Mouse (Mus musculus): ENCODE results near the gene Sgcb.
"Not testable (repeated sequence)": the region's sequence is repeated elsewhere in the genome, so short reads cannot be mapped to it uniquely, and the experiment has no call there.

The Sgcb gene

GRCm38 (mm10) chr5:73633141-73633540 is 14.4 kb downstream of the Sgcb start:
- DNase-seq (ENCODE audit: low read depth) = peak; percentile 83

GRCm38 (mm10) chr5:73632291-73632690 is 15.3 kb downstream of the Sgcb start, which contains the start of gene Lrrc66:
Lrrc66 (minus strand) TSS chr5:73632526.
- DNase-seq (ENCODE audit: low read depth) = peak; percentile 24

- DNase-seq (ENCODE audit: low read depth) = no peak
Observed at GRCm38 (mm10) chr5:73631001-73631558, 16.5 kb downstream of the Sgcb start.

- DNase-seq (ENCODE audit: low read depth) = peak; percentile 64
Observed at GRCm38 (mm10) chr5:73630141-73630540, 17.4 kb downstream of the Sgcb start.

GRCm38 (mm10) chr5:73627991-73628390 is 19.6 kb downstream of the Sgcb start:
- no peak for DNase-seq (ENCODE audit: low read depth)

- DNase-seq (ENCODE audit: low read depth) = no peak
Observed at GRCm38 (mm10) chr5:73627559-73627958, 20.0 kb downstream of the Sgcb start.

- DNase-seq (ENCODE audit: low read depth) = no peak
Observed at GRCm38 (mm10) chr5:73626842-73627241, 20.7 kb downstream of the Sgcb start.

GRCm38 (mm10) chr5:73625505-73625904 is 22.1 kb downstream of the Sgcb start:
- no peak for DNase-seq (ENCODE audit: low read depth)

- DNase-seq (ENCODE audit: low read depth) = no peak
Observed at GRCm38 (mm10) chr5:73618969-73619368, 28.6 kb downstream of the Sgcb start.

GRCm38 (mm10) chr5:73615211-73615610 is 32.4 kb downstream of the Sgcb start:
- no peak for DNase-seq (ENCODE audit: low read depth)

GRCm38 (mm10) chr5:73613296-73613695 is 34.3 kb downstream of the Sgcb start:
- no peak for DNase-seq (ENCODE audit: low read depth)

GRCm38 (mm10) chr5:73611071-73611470 is 36.5 kb downstream of the Sgcb start:
- DNase-seq (ENCODE audit: low read depth) = no peak

- no peak for DNase-seq (ENCODE audit: low read depth)
Observed at GRCm38 (mm10) chr5:73604964-73605363, 42.6 kb downstream of the Sgcb start.

GRCm38 (mm10) chr5:73604542-73604941 is 43.0 kb downstream of the Sgcb start:
- DNase-seq (ENCODE audit: low read depth) = no peak

- DNase-seq (ENCODE audit: low read depth) = peak; percentile 48
Observed at GRCm38 (mm10) chr5:73602865-73603264, 44.7 kb downstream of the Sgcb start.

GRCm38 (mm10) chr5:73601361-73601763 is 46.2 kb downstream of the Sgcb start:
- DNase-seq (ENCODE audit: low read depth) = no peak

- DNase-seq (ENCODE audit: low read depth) = no peak
Observed at GRCm38 (mm10) chr5:73599991-73600390, 47.6 kb downstream of the Sgcb start.

GRCm38 (mm10) chr5:73598943-73599695 is 48.5 kb downstream of the Sgcb start:
- no peak for DNase-seq (ENCODE audit: low read depth)

- DNase-seq (ENCODE audit: low read depth) = no peak
Observed at GRCm38 (mm10) chr5:73587119-73587518, 60.5 kb downstream of the Sgcb start.

GRCm38 (mm10) chr5:73586597-73586996 is 61.0 kb downstream of the Sgcb start:
- no peak for DNase-seq (ENCODE audit: low read depth)

- DNase-seq (ENCODE audit: low read depth) = no peak
Observed at GRCm38 (mm10) chr5:73585212-73586115, 62.1 kb downstream of the Sgcb start.

GRCm38 (mm10) chr5:73584011-73584410 is 63.6 kb downstream of the Sgcb start:
- not testable (repeated sequence) for DNase-seq (ENCODE audit: low read depth)

Measured in induced T-regulatory cell, adult 2 months (primary cell).